Mouse (Mus musculus) cerebellum, postnatal 14 days (tissue): ENCODE data around the gene Gm21149.
"Not testable (repeated sequence)": the region's sequence is repeated elsewhere in the genome, so short reads cannot be mapped to it uniquely, and the experiment has no call there.

ENCODE experiments used
- DNase-seq, 2 experiments: peaks; one replicate each; pipeline ENCODE4 v3.0.0; 2021; ENCODE audit warnings: mixed read lengths in 2 of 2

The Gm21149 gene

GRCm38 (mm10) chr5:15461613-15462012, 14.7 kb downstream of the Gm21149 start:
- not testable (repeated sequence) for DNase-seq

GRCm38 (mm10) chr5:15457865-15458571, 18.3 kb downstream of the Gm21149 start:
- DNase-seq: not testable (repeated sequence)
